Mouse (Mus musculus) layer of hippocampus, adult 2 months (tissue): ENCODE data around the gene Grin2a. TPM values are rescaled to one million over a fixed set of nuclear protein-coding genes. Genes with fewer than 3 reads are reported as not detected.
A peak's percentile ranks its signal among the peaks of the same experiment; 100 is the strongest.

Experiments
- DNase-seq, 2 experiments: peaks; one replicate each; pipeline ENCODE4 v3.0.0; 2022; ENCODE audit warnings: low spot score in 2 of 2
- H3K27ac ChIP-seq: fragments of 200-600 bp; 2 replicates; pipeline ENCODE4 v1.8.1; 2022
- H3K4me3 ChIP-seq: fragments of 200-600 bp; 2 replicates; pipeline ENCODE4 v1.8.1; 2022; ENCODE audit warnings: mild to moderate bottlenecking
- CTCF ChIP-seq: fragments of 200-600 bp; conservative IDR thresholded peaks from 2 replicates; pipeline ENCODE4 v1.8.1; 2022; ENCODE audit warnings: antibody characterized with exemption, mild to moderate bottlenecking, moderate library complexity
- total RNA-seq, 2 experiments: library from RNA; stranded (reverse); gene quantifications; 2 replicates each; pipeline ENCODE4 v1.2.3; 2021

Grin2a gene
- total RNA-seq, 2 experiments from 2014 or later = 384 to 411 TPM

- no peak overlapping the region for H3K4me3 ChIP-seq
- TF ChIP-seq CTCF = no peak
- no peak for DNase-seq
- peak overlapping the region; percentile 0 for H3K27ac ChIP-seq
Observed at GRCm38 (mm10) chr16:9823686-9824085, 171.7 kb downstream of the Grin2a start.

GRCm38 (mm10) chr16:9819508-9819907 lies 175.9 kb downstream of the Grin2a start:
- TF ChIP-seq CTCF = no peak
- H3K27ac ChIP-seq = peak overlapping the region; percentile 37; the same call in 1 of the 2 replicates
- no peak overlapping the region for H3K4me3 ChIP-seq
- no peak for DNase-seq

- Histone ChIP-seq H3K4me3 (no peak overlapping the region), H3K27ac (peak overlapping the region; percentile 88)
- TF ChIP-seq CTCF = no peak
- peak; percentile 57 to 78 for DNase-seq
Observed at GRCm38 (mm10) chr16:9801338-9801737, 194.0 kb downstream of the Grin2a start.

GRCm38 (mm10) chr16:9800221-9800620 lies 195.1 kb downstream of the Grin2a start:
- Histone ChIP-seq H3K27ac (peak overlapping the region; percentile 88), H3K4me3 (no peak overlapping the region)
- no peak for DNase-seq
- no peak for TF ChIP-seq CTCF

GRCm38 (mm10) chr16:9792976-9793375 lies 202.4 kb downstream of the Grin2a start:
- peak; percentile 54 for TF ChIP-seq CTCF
- no peak overlapping the region for H3K4me3 ChIP-seq
- H3K27ac ChIP-seq = peak overlapping the region; percentile 82
- peak; percentile 70 to 87 for DNase-seq

GRCm38 (mm10) chr16:9786261-9786660 lies 209.1 kb downstream of the Grin2a start:
- no peak for DNase-seq
- H3K4me3 ChIP-seq = no peak overlapping the region
- no peak for TF ChIP-seq CTCF

GRCm38 (mm10) chr16:9785821-9786220 lies 209.5 kb downstream of the Grin2a start:
- H3K27ac ChIP-seq = peak overlapping the region; percentile 91
- no peak for TF ChIP-seq CTCF
- DNase-seq = peak; percentile 57 to 73
- H3K4me3 ChIP-seq = no peak overlapping the region

More at GRCm38 (mm10) chr16:9786261-9786660, 209.1 kb downstream of the Grin2a start:
- peak overlapping the region; percentile 91 for H3K27ac ChIP-seq

- DNase-seq = no peak
- H3K27ac ChIP-seq = peak overlapping the region; percentile 90
- no peak overlapping the region for H3K4me3 ChIP-seq
- TF ChIP-seq CTCF = no peak
Observed at GRCm38 (mm10) chr16:9768981-9769380, 226.4 kb downstream of the Grin2a start.

GRCm38 (mm10) chr16:9768356-9768755 lies 227.0 kb downstream of the Grin2a start:
- TF ChIP-seq CTCF = no peak
- Histone ChIP-seq H3K27ac (peak overlapping the region; percentile 90), H3K4me3 (no peak overlapping the region)
- DNase-seq = peak; percentile 67 to 83

GRCm38 (mm10) chr16:9767946-9768345 lies 227.4 kb downstream of the Grin2a start:
- DNase-seq = no peak
- no peak for TF ChIP-seq CTCF
- no peak overlapping the region for H3K4me3 ChIP-seq
- peak overlapping the region; percentile 90 for H3K27ac ChIP-seq

GRCm38 (mm10) chr16:9764086-9764485 lies 231.3 kb downstream of the Grin2a start:
- no peak for TF ChIP-seq CTCF
- Histone ChIP-seq H3K4me3 (no peak overlapping the region), H3K27ac (peak overlapping the region; percentile 77; the same call in 1 of the 2 replicates)
- DNase-seq = no peak

GRCm38 (mm10) chr16:9760347-9760746 lies 235.0 kb downstream of the Grin2a start:
- no peak for TF ChIP-seq CTCF
- Histone ChIP-seq H3K4me3 (no peak overlapping the region), H3K27ac (peak overlapping the region; percentile 77)
- no peak for DNase-seq

GRCm38 (mm10) chr16:9756849-9757248 lies 238.5 kb downstream of the Grin2a start:
- peak overlapping the region; percentile 91 for H3K27ac ChIP-seq
- DNase-seq = peak in 1 of 2 experiments; percentile 33
- no peak for TF ChIP-seq CTCF
- H3K4me3 ChIP-seq = no peak overlapping the region

- H3K4me3 ChIP-seq = no peak overlapping the region
- 0 out of 2 replicates have a peak, but pooled peaks have one; percentile 7 for TF ChIP-seq CTCF
- peak overlapping the region; percentile 91 for H3K27ac ChIP-seq
- DNase-seq = no peak
Observed at GRCm38 (mm10) chr16:9754061-9754460, 241.3 kb downstream of the Grin2a start.

- peak; percentile 76 to 81 for DNase-seq
- Histone ChIP-seq H3K27ac (peak overlapping the region; percentile 91), H3K4me3 (no peak overlapping the region)
- TF ChIP-seq CTCF = no peak
Observed at GRCm38 (mm10) chr16:9753045-9753444, 242.3 kb downstream of the Grin2a start.
